Mouse (Mus musculus): ENCODE data around the gene Zfp13.
"Not testable (repeated sequence)": the region's sequence is repeated elsewhere in the genome, so short reads cannot be mapped to it uniquely, and the experiment has no call there.

Gene Zfp13

GRCm38 (mm10) chr17:23550856-23551255, 48.4 kb downstream of the Zfp13 start:
- no peak for DNase-seq (ENCODE audit: low read depth, low spot score)

DNA sequence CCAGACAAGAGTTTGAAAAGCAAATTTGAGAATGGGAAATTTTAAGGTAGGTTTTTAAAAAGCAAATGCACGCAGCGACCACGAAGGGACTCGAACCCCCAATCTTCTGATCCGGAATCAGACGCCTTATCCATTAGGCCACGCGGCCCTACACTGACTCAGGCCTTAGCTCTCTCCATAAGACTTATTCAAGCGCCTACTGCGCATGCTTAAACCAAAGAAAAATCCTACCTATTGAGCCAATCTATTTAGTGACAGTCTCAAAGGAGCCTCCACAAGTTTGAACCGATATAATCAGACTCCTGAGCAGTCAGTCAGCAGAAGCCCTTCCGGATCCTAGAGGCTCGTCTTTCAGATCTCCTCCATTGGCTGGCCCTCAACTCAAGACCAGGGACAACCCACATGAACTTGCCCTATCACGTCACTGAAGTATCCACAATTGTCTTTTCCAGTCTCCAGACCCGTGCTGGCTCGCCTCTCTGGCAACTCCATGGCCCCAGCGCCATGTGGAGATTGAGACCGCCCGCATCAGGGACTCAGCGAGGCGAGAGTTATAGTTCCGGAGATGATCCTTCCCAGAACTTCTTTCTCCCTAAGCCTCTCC, 49.0 kb downstream of the Zfp13 start:
- peak; percentile 82 for DNase-seq (ENCODE audit: low read depth, low spot score)

DNA sequence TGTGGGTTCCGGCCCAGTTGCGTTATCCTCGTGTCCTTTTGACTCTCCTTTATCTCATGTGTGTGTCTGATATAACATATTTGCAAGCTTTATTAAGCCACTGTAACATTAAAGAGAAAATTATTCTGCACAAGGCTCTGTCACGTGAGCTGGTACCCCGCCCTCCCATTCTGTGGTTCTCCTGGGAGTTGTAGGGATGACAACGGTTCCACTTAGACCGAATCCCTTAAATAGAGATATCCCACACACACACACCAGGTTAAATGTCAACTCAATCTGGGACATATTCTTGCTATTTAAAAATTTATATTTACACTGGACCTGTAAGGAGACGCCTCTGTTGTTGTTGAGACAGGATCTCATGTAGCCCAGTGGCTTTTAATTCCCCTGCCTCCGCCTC, 49.8 kb downstream of the Zfp13 start:
- no peak for DNase-seq (ENCODE audit: low read depth, low spot score)

GRCm38 (mm10) chr17:23548615-23549014, 50.7 kb downstream of the Zfp13 start:
- peak; percentile 67 for DNase-seq (ENCODE audit: low read depth, low spot score)

- no peak for DNase-seq (ENCODE audit: low read depth, low spot score)
Measured at GRCm38 (mm10) chr17:23547681-23548443, 51.4 kb downstream of the Zfp13 start.

GRCm38 (mm10) chr17:23546702-23547505, 52.4 kb downstream of the Zfp13 start:
- peak; percentile 70 for DNase-seq (ENCODE audit: low read depth, low spot score)

DNA sequence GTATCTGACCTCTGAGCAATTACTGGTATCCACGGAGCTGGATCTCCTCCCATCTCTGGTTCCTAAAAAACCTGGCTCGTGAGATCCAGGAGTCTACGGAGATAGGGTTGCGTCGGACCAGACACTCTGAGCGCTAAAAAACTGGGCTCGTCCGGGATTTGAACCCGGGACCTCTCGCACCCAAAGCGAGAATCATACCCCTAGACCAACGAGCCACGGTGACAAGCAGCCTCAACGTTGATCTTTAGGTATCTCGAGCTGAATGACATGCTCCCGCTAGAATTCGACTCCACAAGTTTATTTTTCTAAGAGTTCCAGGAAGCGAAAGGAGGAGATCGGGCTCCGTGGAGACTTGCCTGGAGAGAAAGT, 53.0 kb downstream of the Zfp13 start:
- peak; percentile 63 for DNase-seq (ENCODE audit: low read depth, low spot score)

DNA sequence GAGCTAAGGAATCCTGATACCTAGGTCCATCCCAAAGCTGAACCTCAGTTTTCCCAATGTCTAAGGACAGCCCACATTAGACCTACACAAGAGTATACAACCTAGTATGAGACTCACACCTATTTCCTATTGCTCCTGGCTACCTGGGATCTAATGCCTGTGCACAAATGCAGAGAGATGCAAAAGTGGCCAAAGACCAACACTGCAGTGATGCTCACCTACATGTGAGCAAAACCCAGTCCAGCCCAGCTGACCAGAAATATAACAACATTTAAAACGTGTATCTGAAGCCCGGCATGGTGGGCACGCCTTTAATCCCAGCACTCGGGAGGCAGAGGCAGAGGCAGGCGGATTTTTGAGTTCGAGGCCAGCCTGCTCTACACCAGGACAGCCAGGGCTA, 53.4 kb downstream of the Zfp13 start:
- no peak for DNase-seq (ENCODE audit: low read depth, low spot score)

DNA sequence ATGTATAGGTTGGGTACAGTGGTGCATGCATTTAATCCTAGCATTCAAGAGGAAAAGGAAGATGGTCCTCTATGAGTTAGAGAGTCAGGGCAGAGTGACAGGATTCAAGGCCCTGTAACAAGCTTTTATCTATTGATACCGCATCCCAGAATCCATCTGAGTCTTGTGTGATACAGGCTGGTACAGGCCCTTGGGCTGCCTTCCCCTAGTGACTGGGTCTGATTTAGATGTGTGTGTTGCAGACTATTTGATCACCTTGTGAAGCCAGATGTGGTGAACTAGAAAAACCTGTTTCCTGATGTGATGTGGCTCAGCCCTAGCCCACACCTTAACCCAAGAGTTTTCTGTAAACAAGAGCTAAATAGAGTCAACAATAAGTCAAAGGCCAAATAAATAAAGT, 54.5 kb downstream of the Zfp13 start:
- DNase-seq (ENCODE audit: low read depth, low spot score) = no peak

DNA sequence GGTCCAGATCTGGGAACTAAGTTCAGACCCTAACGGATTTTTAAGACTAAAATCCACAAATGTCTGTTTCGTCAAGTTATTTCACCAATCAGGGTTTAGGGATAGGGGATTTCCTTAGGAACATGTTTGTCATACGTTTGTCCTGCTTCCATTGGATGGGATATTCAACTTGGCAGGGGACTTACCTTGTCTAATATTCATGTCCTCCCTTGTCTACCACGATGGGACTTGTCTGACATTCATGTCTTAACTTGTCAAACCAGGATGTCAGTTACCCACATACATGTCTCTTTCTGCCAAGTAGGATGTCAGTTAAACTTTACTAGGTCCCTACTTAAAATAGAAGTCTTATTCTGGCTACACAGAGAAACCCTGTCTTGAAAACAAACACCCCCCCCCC, 55.3 kb downstream of the Zfp13 start:
- no peak for DNase-seq (ENCODE audit: low read depth, low spot score)

GRCm38 (mm10) chr17:23543325-23543724, 56.0 kb downstream of the Zfp13 start:
- no peak for DNase-seq (ENCODE audit: low read depth, low spot score)

- no peak for DNase-seq (ENCODE audit: low read depth, low spot score)
Measured at GRCm38 (mm10) chr17:23542835-23543234, 56.5 kb downstream of the Zfp13 start.

DNA sequence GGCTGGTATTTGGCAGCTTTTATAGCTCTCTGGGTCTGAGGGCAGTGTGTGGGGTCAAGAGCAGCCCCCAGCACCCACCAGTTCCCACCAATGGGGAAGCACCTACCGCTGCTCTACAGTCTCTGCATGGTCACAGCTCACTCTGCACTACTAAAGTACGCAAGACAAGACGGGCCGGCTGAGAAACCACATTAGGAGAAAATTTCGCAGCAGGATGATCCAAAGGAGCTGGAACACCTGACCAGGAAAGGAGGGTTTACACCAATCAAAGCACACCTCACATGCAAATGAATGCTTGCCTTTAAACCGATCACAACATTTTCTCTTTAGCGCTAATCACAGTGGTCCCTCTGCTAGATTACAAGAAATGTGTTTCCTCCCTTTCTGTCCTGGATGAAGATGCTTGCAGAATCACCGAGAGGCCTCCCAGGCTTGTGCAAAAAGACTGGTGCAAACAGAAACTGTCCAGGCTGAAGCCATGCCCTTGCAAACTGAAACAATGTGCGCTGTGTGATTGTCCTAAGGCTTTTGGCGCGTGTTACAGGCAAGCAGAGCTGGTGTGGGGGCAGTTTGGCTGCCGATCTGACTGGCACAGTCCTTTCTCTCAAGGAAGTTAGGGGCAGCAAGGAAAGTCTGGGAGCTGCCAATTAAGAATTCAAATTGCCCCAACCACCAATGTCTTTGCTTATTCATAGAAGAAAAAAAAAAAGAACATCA, 57.1 kb downstream of the Zfp13 start:
- no peak for DNase-seq (ENCODE audit: low read depth, low spot score)

GRCm38 (mm10) chr17:23540605-23541475, 58.4 kb downstream of the Zfp13 start:
- no peak for DNase-seq (ENCODE audit: low read depth, low spot score)

GRCm38 (mm10) chr17:23540106-23540505, 59.2 kb downstream of the Zfp13 start:
- DNase-seq (ENCODE audit: low read depth, low spot score) = no peak

DNA sequence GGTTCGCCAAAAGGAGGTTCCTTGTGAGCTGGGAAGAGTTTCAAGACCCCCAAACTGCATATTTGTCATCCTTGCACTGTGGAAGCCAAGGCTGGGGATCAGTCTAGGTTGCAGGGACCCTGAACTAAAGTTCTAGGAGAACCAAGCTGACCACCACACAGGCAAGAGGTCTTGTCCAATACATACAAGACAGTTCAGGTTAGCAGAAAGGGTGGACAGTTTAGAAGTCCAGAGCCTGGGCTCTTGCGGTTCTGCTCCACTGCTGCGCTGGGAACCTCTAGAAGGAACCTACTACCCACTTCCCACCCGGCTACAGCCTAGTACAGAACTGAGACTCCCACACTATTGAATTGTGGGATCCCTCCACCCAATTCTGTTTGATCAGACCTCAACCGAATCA, 59.7 kb downstream of the Zfp13 start:
- DNase-seq (ENCODE audit: low read depth, low spot score) = no peak

DNA sequence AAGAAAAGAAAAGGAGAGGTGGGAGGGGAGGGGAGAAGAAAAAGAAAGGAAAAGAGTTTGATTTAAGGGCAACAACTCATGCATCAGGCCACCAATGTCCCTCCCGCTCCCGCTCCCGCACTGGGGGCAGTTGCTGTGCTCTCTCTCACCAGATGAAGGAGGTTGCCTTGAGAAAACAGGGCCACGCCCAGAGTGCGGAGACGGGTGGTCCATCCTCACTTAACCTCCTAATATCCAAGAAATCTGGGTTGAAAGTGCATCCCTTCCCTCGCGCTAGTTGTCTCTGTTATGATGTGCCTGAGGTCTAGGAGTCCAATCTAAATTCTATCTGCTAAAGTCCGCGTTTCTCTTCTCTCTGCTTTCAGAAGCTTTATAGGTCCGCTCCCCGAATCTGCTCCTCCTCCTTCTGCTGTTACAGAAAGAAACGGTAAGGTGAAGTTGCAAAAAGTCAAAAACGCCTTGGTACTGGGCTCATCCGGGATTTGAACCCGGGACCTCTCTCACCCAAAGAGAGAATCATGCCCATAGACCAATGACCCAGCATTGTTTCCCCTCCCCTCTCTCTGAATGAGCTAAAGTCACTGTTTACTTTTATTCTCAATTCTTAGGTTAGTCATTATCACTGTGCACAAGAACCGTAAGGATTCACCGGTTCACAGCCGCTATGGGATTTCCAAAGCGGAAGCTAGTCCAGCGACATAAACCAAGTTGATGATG, 60.8 kb downstream of the Zfp13 start:
- DNase-seq (ENCODE audit: low read depth, low spot score) = no peak

DNA sequence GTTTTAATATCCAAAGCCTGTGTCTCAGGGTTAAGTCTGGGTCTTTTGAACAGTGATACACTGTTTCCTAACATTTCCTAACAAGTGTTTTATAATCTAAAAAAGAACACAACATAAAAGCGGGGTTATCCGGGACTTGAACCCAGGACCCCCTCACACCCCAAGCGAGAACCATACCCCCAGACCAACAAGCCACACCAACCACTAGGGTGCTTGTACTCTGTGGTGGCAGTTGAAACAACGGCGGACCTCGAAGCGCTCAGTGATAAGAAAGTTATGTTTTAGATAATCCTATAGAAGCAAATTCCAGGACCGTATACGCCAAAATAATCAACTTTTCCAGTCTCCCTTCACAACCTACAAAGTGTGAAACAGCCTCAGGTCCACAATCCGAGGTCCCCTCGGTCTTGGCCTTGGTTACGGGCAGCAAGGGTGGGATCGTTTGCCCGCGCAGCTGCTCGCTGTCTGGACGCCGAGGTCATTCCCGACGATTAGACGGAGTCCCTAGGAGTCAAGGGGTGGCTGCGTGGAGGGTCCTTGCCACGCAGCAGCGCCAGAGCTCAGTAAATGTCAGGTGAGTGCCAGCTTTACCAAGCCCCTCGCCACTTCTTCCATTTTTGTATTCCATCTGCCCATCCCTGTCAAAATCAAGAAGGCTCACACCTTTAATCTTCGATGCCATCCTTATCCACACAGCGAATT, 61.6 kb downstream of the Zfp13 start:
- DNase-seq (ENCODE audit: low read depth, low spot score) = no peak

GRCm38 (mm10) chr17:23535046-23535788, 64.1 kb downstream of the Zfp13 start:
- DNase-seq (ENCODE audit: low read depth, low spot score) = not testable (repeated sequence)

Data from retina, adult 2 months (tissue).